Mouse (Mus musculus): ENCODE measurements around the gene Tjp3.

- TF ChIP-seq GATA1 (IDR thresholded peaks at IDR 0.05; ENCODE audit: low read length): no peak
- no peak for TF ChIP-seq TAL1 (IDR thresholded peaks at IDR 0.05; ENCODE audit: low read length)
Observed at GRCm38 (mm10) chr10:81240876-81241275, 50.5 kb downstream of the Tjp3 start.

Data from erythroblast, embryonic 14.5 days (primary cell).